Mouse (Mus musculus): ENCODE data around the gene Ssu72. TPM values are rescaled to one million over a fixed set of nuclear protein-coding genes. Genes with fewer than 3 reads are reported as not detected.
"Not testable (repeated sequence)": the region's sequence is repeated elsewhere in the genome, so short reads cannot be mapped to it uniquely, and the experiment has no call there.

The Ssu72 gene
- polyA plus RNA-seq, 1 experiment from 2014 or later, result 147 TPM

- H3K9me3 ChIP-seq (replicated peaks; ENCODE audit: control insufficient read depth, low read length); H3K9ac ChIP-seq (replicated peaks; ENCODE audit: low read length); DNase-seq (ENCODE audit: low spot score): not testable (repeated sequence)
Observed at GRCm38 (mm10) chr4:155670236-155670635, 34.4 kb upstream of the Ssu72 start.

GRCm38 (mm10) chr4:155672082-155672481, 32.5 kb upstream of the Ssu72 start:
- no peak for DNase-seq (ENCODE audit: low spot score)
- no peak overlapping the region for H3K9ac ChIP-seq (replicated peaks; ENCODE audit: low read length)
- no peak overlapping the region for H3K27ac ChIP-seq (replicated peaks; ENCODE audit: low read depth, low read length)
- H3K27me3 ChIP-seq (ENCODE audit: control insufficient read depth, insufficient read depth, low read length), result no peaks in the 10 kb centered on the region
- H3K4me3 ChIP-seq (ENCODE audit: low read depth, low read length), result no peak overlapping the region
- no peak for ATAC-seq (replicated peaks; ENCODE audit: insufficient number of reproducible peaks, low FRiP score, low TSS enrichment, low read depth)
- WGBS, result 44% methylated on average over 2 of the region's 2 CpGs
- no peak overlapping the region for H3K4me2 ChIP-seq (ENCODE audit: low read depth, low read length)
- no peaks in the 10 kb centered on the region for H3K36me3 ChIP-seq (replicated peaks; ENCODE audit: control insufficient read depth, insufficient read depth, low read depth, low read length)
- no peaks in the 10 kb centered on the region for H3K9me3 ChIP-seq (replicated peaks; ENCODE audit: control insufficient read depth, low read length)
- no peaks in the 10 kb centered on the region for H3K4me1 ChIP-seq (ENCODE audit: control insufficient read depth, insufficient read depth, low read length)

More at GRCm38 (mm10) chr4:155670236-155670635, 34.4 kb upstream of the Ssu72 start:
- 66% methylated on average over 4 of the region's 4 CpGs for whole genome bisulfite sequencing
- H3K4me1 ChIP-seq (ENCODE audit: control insufficient read depth, insufficient read depth, low read length); H3K4me2 ChIP-seq (ENCODE audit: low read depth, low read length); H3K27ac ChIP-seq (replicated peaks; ENCODE audit: low read depth, low read length); H3K36me3 ChIP-seq (replicated peaks; ENCODE audit: control insufficient read depth, insufficient read depth, low read depth, low read length); H3K27me3 ChIP-seq (ENCODE audit: control insufficient read depth, insufficient read depth, low read length); H3K4me3 ChIP-seq (ENCODE audit: low read depth, low read length); ATAC-seq (replicated peaks; ENCODE audit: insufficient number of reproducible peaks, low FRiP score, low TSS enrichment, low read depth): not testable (repeated sequence)

DNA sequence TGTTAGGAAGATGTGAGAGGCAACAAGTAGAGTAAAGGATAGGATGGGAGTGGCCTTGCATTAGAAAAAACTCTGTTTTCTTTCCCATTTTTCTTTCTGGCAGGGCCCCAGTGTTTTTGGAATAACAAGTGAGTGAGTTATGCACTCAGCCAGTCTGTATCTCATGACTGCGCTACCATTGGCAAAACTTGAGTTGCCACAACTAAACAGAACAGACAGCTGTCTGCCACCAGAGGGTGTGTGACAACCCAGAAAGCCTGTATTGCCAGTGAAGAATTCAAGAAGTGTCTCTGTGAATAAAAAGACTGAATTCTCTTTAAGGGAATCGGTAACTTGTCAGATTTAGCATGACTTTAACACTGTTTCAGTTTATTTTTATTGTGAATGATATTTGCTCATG, 28.6 kb upstream of the Ssu72 start:
- WGBS, result 91% methylated on average over 2 of the region's 2 CpGs

GRCm38 (mm10) chr4:155683670-155684277, 20.8 kb upstream of the Ssu72 start:
- H3K4me3 ChIP-seq (ENCODE audit: low read depth, low read length), result not testable (repeated sequence)
- WGBS, result 91% methylated on average over 15 of the region's 19 CpGs

More for the DNA sequence above, 28.6 kb upstream of the Ssu72 start:
- no peak overlapping the region for H3K4me3 ChIP-seq (ENCODE audit: low read depth, low read length)
- H3K4me2 ChIP-seq (ENCODE audit: low read depth, low read length), result no peak overlapping the region
- DNase-seq (ENCODE audit: low spot score) (no peak), ATAC-seq (replicated peaks; ENCODE audit: insufficient number of reproducible peaks, low FRiP score, low TSS enrichment, low read depth) (no peak)
- H3K9ac ChIP-seq (replicated peaks; ENCODE audit: low read length), result no peak overlapping the region
- H3K4me1 ChIP-seq (ENCODE audit: control insufficient read depth, insufficient read depth, low read length), result no peaks in the 10 kb centered on the region
- no peaks in the 10 kb centered on the region for H3K27me3 ChIP-seq (ENCODE audit: control insufficient read depth, insufficient read depth, low read length)
- H3K36me3 ChIP-seq (replicated peaks; ENCODE audit: control insufficient read depth, insufficient read depth, low read depth, low read length), result no peaks in the 10 kb centered on the region
- H3K9me3 ChIP-seq (replicated peaks; ENCODE audit: control insufficient read depth, low read length), result no peaks in the 10 kb centered on the region
- H3K27ac ChIP-seq (replicated peaks; ENCODE audit: low read depth, low read length), result no peak overlapping the region

DNA sequence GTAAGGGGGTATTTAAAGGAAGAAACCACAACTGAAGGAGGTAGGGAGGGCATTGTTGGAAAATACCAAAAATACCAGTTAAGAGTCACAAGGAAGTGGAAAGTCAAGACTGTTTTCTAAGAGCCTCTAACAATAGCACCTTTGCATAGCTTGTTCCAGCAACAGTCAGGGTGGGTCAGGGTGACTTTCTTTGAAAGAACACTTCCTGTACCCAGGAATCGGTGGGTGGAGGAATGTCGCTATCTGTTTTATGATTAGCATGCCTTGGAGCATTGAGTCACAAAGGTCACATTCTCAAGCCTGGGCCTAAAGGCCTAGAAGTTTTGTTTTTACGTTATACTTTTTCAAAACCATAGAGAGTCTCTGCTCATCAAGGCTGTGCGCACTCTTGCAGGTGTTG, 16.8 kb upstream of the Ssu72 start:
- not testable (repeated sequence) for DNase-seq (ENCODE audit: low spot score); H3K4me2 ChIP-seq (ENCODE audit: low read depth, low read length); H3K9me3 ChIP-seq (replicated peaks; ENCODE audit: control insufficient read depth, low read length); H3K36me3 ChIP-seq (replicated peaks; ENCODE audit: control insufficient read depth, insufficient read depth, low read depth, low read length); H3K27ac ChIP-seq (replicated peaks; ENCODE audit: low read depth, low read length); ATAC-seq (replicated peaks; ENCODE audit: insufficient number of reproducible peaks, low FRiP score, low TSS enrichment, low read depth); H3K27me3 ChIP-seq (ENCODE audit: control insufficient read depth, insufficient read depth, low read length); H3K4me3 ChIP-seq (ENCODE audit: low read depth, low read length); H3K9ac ChIP-seq (replicated peaks; ENCODE audit: low read length); H3K4me1 ChIP-seq (ENCODE audit: control insufficient read depth, insufficient read depth, low read length)
- 89% methylated on average over 4 of the region's 4 CpGs for WGBS

More at GRCm38 (mm10) chr4:155683670-155684277, 20.8 kb upstream of the Ssu72 start:
- H3K9ac ChIP-seq (replicated peaks; ENCODE audit: low read length); H3K27ac ChIP-seq (replicated peaks; ENCODE audit: low read depth, low read length); DNase-seq (ENCODE audit: low spot score); ATAC-seq (replicated peaks; ENCODE audit: insufficient number of reproducible peaks, low FRiP score, low TSS enrichment, low read depth); H3K4me1 ChIP-seq (ENCODE audit: control insufficient read depth, insufficient read depth, low read length); H3K4me2 ChIP-seq (ENCODE audit: low read depth, low read length); H3K36me3 ChIP-seq (replicated peaks; ENCODE audit: control insufficient read depth, insufficient read depth, low read depth, low read length); H3K9me3 ChIP-seq (replicated peaks; ENCODE audit: control insufficient read depth, low read length); H3K27me3 ChIP-seq (ENCODE audit: control insufficient read depth, insufficient read depth, low read length): not testable (repeated sequence)

GRCm38 (mm10) chr4:155690571-155691375, 13.8 kb upstream of the Ssu72 start:
- no peaks in the 10 kb centered on the region for H3K4me1 ChIP-seq (ENCODE audit: control insufficient read depth, insufficient read depth, low read length)
- 80% methylated on average over 12 of the region's 12 CpGs for WGBS
- no peak overlapping the region for H3K4me2 ChIP-seq (ENCODE audit: low read depth, low read length)
- H3K27ac ChIP-seq (replicated peaks; ENCODE audit: low read depth, low read length), result no peak overlapping the region
- H3K27me3 ChIP-seq (ENCODE audit: control insufficient read depth, insufficient read depth, low read length), result peaks cover 6% of the 10 kb centered on the region; the same call in 1 of the 2 replicates
- no peak overlapping the region for H3K4me3 ChIP-seq (ENCODE audit: low read depth, low read length)
- H3K9ac ChIP-seq (replicated peaks; ENCODE audit: low read length), result no peak overlapping the region
- DNase-seq (ENCODE audit: low spot score), result no peak
- H3K36me3 ChIP-seq (replicated peaks; ENCODE audit: control insufficient read depth, insufficient read depth, low read depth, low read length), result no peaks in the 10 kb centered on the region
- no peaks in the 10 kb centered on the region for H3K9me3 ChIP-seq (replicated peaks; ENCODE audit: control insufficient read depth, low read length)
- no peak for ATAC-seq (replicated peaks; ENCODE audit: insufficient number of reproducible peaks, low FRiP score, low TSS enrichment, low read depth)

DNA sequence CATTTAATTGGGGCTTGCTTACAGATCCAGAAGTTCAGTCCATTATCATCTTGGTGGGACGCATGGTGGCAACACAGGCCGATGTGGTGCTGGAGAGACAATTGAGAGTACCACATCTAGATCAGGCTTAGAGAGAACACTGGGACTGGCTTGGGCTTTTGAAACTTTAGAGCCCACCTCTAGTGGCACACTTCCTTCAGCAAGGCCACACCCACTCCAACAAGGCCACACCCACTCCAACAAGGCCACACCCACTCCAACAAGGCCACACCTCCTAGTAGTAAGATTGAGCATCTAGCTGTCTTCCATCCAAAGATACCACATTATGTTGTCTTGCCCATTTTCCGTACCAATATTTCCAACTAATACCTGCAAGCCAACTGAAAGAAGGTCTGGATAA, 12.2 kb upstream of the Ssu72 start:
- ATAC-seq (replicated peaks; ENCODE audit: insufficient number of reproducible peaks, low FRiP score, low TSS enrichment, low read depth), result no peak
- Histone ChIP-seq H3K36me3 (replicated peaks; ENCODE audit: control insufficient read depth, insufficient read depth, low read depth, low read length) (no peaks in the 10 kb centered on the region), H3K27me3 (ENCODE audit: control insufficient read depth, insufficient read depth, low read length) (peaks cover 6% of the 10 kb centered on the region; the same call in 1 of the 2 replicates), H3K4me2 (ENCODE audit: low read depth, low read length) (no peak overlapping the region), H3K4me3 (ENCODE audit: low read depth, low read length) (no peak overlapping the region), H3K9ac (replicated peaks; ENCODE audit: low read length) (no peak overlapping the region), H3K27ac (replicated peaks; ENCODE audit: low read depth, low read length) (no peak overlapping the region), H3K9me3 (replicated peaks; ENCODE audit: control insufficient read depth, low read length) (no peaks in the 10 kb centered on the region), H3K4me1 (ENCODE audit: control insufficient read depth, insufficient read depth, low read length) (no peaks in the 10 kb centered on the region)
- DNase-seq (ENCODE audit: low spot score), result no peak
- over 99% methylated on average over 3 of the region's 3 CpGs for WGBS

- H3K9ac ChIP-seq (replicated peaks; ENCODE audit: low read length), result peak within 1 kb of the TSS; percentile 78
- H3K27ac ChIP-seq (replicated peaks; ENCODE audit: low read depth, low read length), result no peak within 1 kb of the TSS; the same call in 1 of the 2 replicates
- H3K4me2 ChIP-seq (ENCODE audit: low read depth, low read length), result peak within 1 kb of the TSS; percentile 84
- under 1% methylated on average over 44 of the region's 47 CpGs for WGBS
- H3K4me1 ChIP-seq (ENCODE audit: control insufficient read depth, insufficient read depth, low read length), result no peaks in the 10 kb centered on the region
- H3K4me3 ChIP-seq (ENCODE audit: low read depth, low read length), result peak within 1 kb of the TSS; percentile 61
- peaks cover 6% of the 10 kb centered on the region; the same call in 1 of the 2 replicates for H3K27me3 ChIP-seq (ENCODE audit: control insufficient read depth, insufficient read depth, low read length)
- H3K9me3 ChIP-seq (replicated peaks; ENCODE audit: control insufficient read depth, low read length), result no peaks in the 10 kb centered on the region
- peak; percentile 80 for ATAC-seq (replicated peaks; ENCODE audit: insufficient number of reproducible peaks, low FRiP score, low TSS enrichment, low read depth)
- peak; percentile 77 for DNase-seq (ENCODE audit: low spot score)
- no peaks in the 10 kb centered on the region for H3K36me3 ChIP-seq (replicated peaks; ENCODE audit: control insufficient read depth, insufficient read depth, low read depth, low read length)
Observed at GRCm38 (mm10) chr4:155694111-155694481, 10.5 kb upstream of the Ssu72 start, which contains the start of gene Fndc10. Gene Fndc10, plus strand, starts transcription at chr4:155694342.

All from embryonic facial prominence, embryonic 11.5 days (tissue).